Mouse (Mus musculus): Measurements from ENCODE around the gene Pigv. TPM values are rescaled to one million over a fixed set of nuclear protein-coding genes. Genes with fewer than 3 reads are reported as not detected.

Pigv gene
- polyA plus RNA-seq, 1 experiment from 2014 or later: 6.7 TPM

- H3K36me3 ChIP-seq (ENCODE audit: control insufficient read depth, insufficient read depth): peaks cover 12% of the 10 kb centered on the region
- no peaks in the 10 kb centered on the region for H3K27me3 ChIP-seq (ENCODE audit: control insufficient read depth, insufficient read depth, low read depth, low read length)
- no peak overlapping the region; the same call in 1 of the 2 replicates for H3K4me2 ChIP-seq (ENCODE audit: low read depth, low read length)
- 27% methylated on average over 3 of the region's 3 CpGs for WGBS (ENCODE audit: insufficient replicate concordance)
- no peak for ATAC-seq (ENCODE audit: low read depth)
- H3K4me1 ChIP-seq (ENCODE audit: control insufficient read depth, low read depth, low read length): peaks cover 40% of the 10 kb centered on the region
- no peak overlapping the region for H3K4me3 ChIP-seq (ENCODE audit: low read depth, low read length)
- peak overlapping the region; percentile 76 for H3K27ac ChIP-seq (ENCODE audit: low read length)
- no peaks in the 10 kb centered on the region for H3K9me3 ChIP-seq (replicated peaks; ENCODE audit: control insufficient read depth, low read length)
- H3K9ac ChIP-seq (ENCODE audit: low read depth, low read length): no peak overlapping the region
Measured at GRCm38 (mm10) chr4:133676189-133676588, 3.7 kb upstream of the Pigv start.

GRCm38 (mm10) chr4:133675594-133676016 lies 3.2 kb upstream of the Pigv start:
- Histone ChIP-seq H3K4me2 (ENCODE audit: low read depth, low read length) (no peak overlapping the region), H3K27me3 (ENCODE audit: control insufficient read depth, insufficient read depth, low read depth, low read length) (no peaks in the 10 kb centered on the region), H3K4me3 (ENCODE audit: low read depth, low read length) (no peak overlapping the region), H3K9ac (ENCODE audit: low read depth, low read length) (no peak overlapping the region), H3K27ac (ENCODE audit: low read length) (peak overlapping the region; percentile 98), H3K4me1 (ENCODE audit: control insufficient read depth, low read depth, low read length) (peaks cover 45% of the 10 kb centered on the region), H3K36me3 (ENCODE audit: control insufficient read depth, insufficient read depth) (peaks cover 6% of the 10 kb centered on the region), H3K9me3 (replicated peaks; ENCODE audit: control insufficient read depth, low read length) (no peaks in the 10 kb centered on the region)
- ATAC-seq (ENCODE audit: low read depth): peak; percentile 39
- WGBS (ENCODE audit: insufficient replicate concordance): 20% methylated on average over 5 of the region's 5 CpGs

GRCm38 (mm10) chr4:133674331-133674695 lies 1.9 kb upstream of the Pigv start:
- H3K9ac ChIP-seq (ENCODE audit: low read depth, low read length): peak overlapping the region; percentile 13; the same call in 1 of the 2 replicates
- peaks cover 2% of the 10 kb centered on the region; the same call in 1 of the 2 replicates for H3K36me3 ChIP-seq (ENCODE audit: control insufficient read depth, insufficient read depth)
- H3K4me1 ChIP-seq (ENCODE audit: control insufficient read depth, low read depth, low read length): peaks cover 51% of the 10 kb centered on the region
- WGBS (ENCODE audit: insufficient replicate concordance): 16% methylated on average over 8 of the region's 8 CpGs
- H3K9me3 ChIP-seq (replicated peaks; ENCODE audit: control insufficient read depth, low read length): no peaks in the 10 kb centered on the region
- no peaks in the 10 kb centered on the region for H3K27me3 ChIP-seq (ENCODE audit: control insufficient read depth, insufficient read depth, low read depth, low read length)
- peak overlapping the region; percentile 80; the same call in 1 of the 2 replicates for H3K4me3 ChIP-seq (ENCODE audit: low read depth, low read length)
- H3K27ac ChIP-seq (ENCODE audit: low read length): peak overlapping the region; percentile 98
- ATAC-seq (ENCODE audit: low read depth): no peak
- peak overlapping the region; percentile 75 for H3K4me2 ChIP-seq (ENCODE audit: low read depth, low read length)

GRCm38 (mm10) chr4:133673666-133674330 lies 1.4 kb upstream of the Pigv start:
- peak overlapping the region; percentile 80; the same call in 1 of the 2 replicates for H3K4me3 ChIP-seq (ENCODE audit: low read depth, low read length)
- H3K4me2 ChIP-seq (ENCODE audit: low read depth, low read length): peak overlapping the region; percentile 75
- peaks cover 2% of the 10 kb centered on the region; the same call in 1 of the 2 replicates for H3K36me3 ChIP-seq (ENCODE audit: control insufficient read depth, insufficient read depth)
- WGBS (ENCODE audit: insufficient replicate concordance): 4% methylated on average over 10 of the region's 10 CpGs
- H3K27ac ChIP-seq (ENCODE audit: low read length): peak overlapping the region; percentile 98
- H3K27me3 ChIP-seq (ENCODE audit: control insufficient read depth, insufficient read depth, low read depth, low read length): no peaks in the 10 kb centered on the region
- H3K9me3 ChIP-seq (replicated peaks; ENCODE audit: control insufficient read depth, low read length): no peaks in the 10 kb centered on the region
- peak overlapping the region; percentile 26 for H3K9ac ChIP-seq (ENCODE audit: low read depth, low read length)
- peaks cover 51% of the 10 kb centered on the region for H3K4me1 ChIP-seq (ENCODE audit: control insufficient read depth, low read depth, low read length)
- ATAC-seq (ENCODE audit: low read depth): no peak

- Histone ChIP-seq H3K36me3 (ENCODE audit: control insufficient read depth, insufficient read depth) (no peaks in the 10 kb centered on the region), H3K4me3 (ENCODE audit: low read depth, low read length) (peak overlapping the region; percentile 80), H3K27ac (ENCODE audit: low read length) (peak overlapping the region; percentile 98), H3K27me3 (ENCODE audit: control insufficient read depth, insufficient read depth, low read depth, low read length) (no peaks in the 10 kb centered on the region), H3K9ac (ENCODE audit: low read depth, low read length) (peak overlapping the region; percentile 87), H3K4me1 (ENCODE audit: control insufficient read depth, low read depth, low read length) (peaks cover 51% of the 10 kb centered on the region), H3K9me3 (replicated peaks; ENCODE audit: control insufficient read depth, low read length) (no peaks in the 10 kb centered on the region), H3K4me2 (ENCODE audit: low read depth, low read length) (peak overlapping the region; percentile 75)
- peak; percentile 38 for ATAC-seq (ENCODE audit: low read depth)
- 0% methylated on average over 24 of the region's 24 CpGs for WGBS (ENCODE audit: insufficient replicate concordance)
Measured at GRCm38 (mm10) chr4:133672845-133673647, 599 bp upstream of the Pigv start.

- no peak for ATAC-seq (ENCODE audit: low read depth)
- Histone ChIP-seq H3K9ac (ENCODE audit: low read depth, low read length) (peak overlapping the region; percentile 87), H3K27me3 (ENCODE audit: control insufficient read depth, insufficient read depth, low read depth, low read length) (no peaks in the 10 kb centered on the region), H3K4me1 (ENCODE audit: control insufficient read depth, low read depth, low read length) (peaks cover 51% of the 10 kb centered on the region), H3K9me3 (replicated peaks; ENCODE audit: control insufficient read depth, low read length) (no peaks in the 10 kb centered on the region), H3K36me3 (ENCODE audit: control insufficient read depth, insufficient read depth) (no peaks in the 10 kb centered on the region), H3K4me2 (ENCODE audit: low read depth, low read length) (peak overlapping the region; percentile 75), H3K4me3 (ENCODE audit: low read depth, low read length) (peak overlapping the region; percentile 80), H3K27ac (ENCODE audit: low read length) (peak overlapping the region; percentile 98)
- 2% methylated on average over 12 of the region's 13 CpGs for WGBS (ENCODE audit: insufficient replicate concordance)
Measured at GRCm38 (mm10) chr4:133671184-133671880, 1.1 kb downstream of the Pigv start.

GRCm38 (mm10) chr4:133669652-133670210 lies 2.7 kb downstream of the Pigv start:
- no peak for ATAC-seq (ENCODE audit: low read depth)
- Histone ChIP-seq H3K4me3 (ENCODE audit: low read depth, low read length) (no peak overlapping the region), H3K4me1 (ENCODE audit: control insufficient read depth, low read depth, low read length) (peaks cover 44% of the 10 kb centered on the region), H3K4me2 (ENCODE audit: low read depth, low read length) (no peak overlapping the region), H3K27me3 (ENCODE audit: control insufficient read depth, insufficient read depth, low read depth, low read length) (no peaks in the 10 kb centered on the region), H3K9me3 (replicated peaks; ENCODE audit: control insufficient read depth, low read length) (no peaks in the 10 kb centered on the region), H3K27ac (ENCODE audit: low read length) (no peak overlapping the region), H3K36me3 (ENCODE audit: control insufficient read depth, insufficient read depth) (no peaks in the 10 kb centered on the region), H3K9ac (ENCODE audit: low read depth, low read length) (no peak overlapping the region)
- WGBS (ENCODE audit: insufficient replicate concordance): 55% methylated on average over 6 of the region's 6 CpGs

GRCm38 (mm10) chr4:133668537-133668936 lies 3.9 kb downstream of the Pigv start:
- H3K9ac ChIP-seq (ENCODE audit: low read depth, low read length): no peak overlapping the region
- no peak overlapping the region for H3K4me3 ChIP-seq (ENCODE audit: low read depth, low read length)
- H3K36me3 ChIP-seq (ENCODE audit: control insufficient read depth, insufficient read depth): no peaks in the 10 kb centered on the region
- 58% methylated on average over 3 of the region's 3 CpGs for WGBS (ENCODE audit: insufficient replicate concordance)
- no peaks in the 10 kb centered on the region for H3K9me3 ChIP-seq (replicated peaks; ENCODE audit: control insufficient read depth, low read length)
- peaks cover 32% of the 10 kb centered on the region for H3K4me1 ChIP-seq (ENCODE audit: control insufficient read depth, low read depth, low read length)
- H3K4me2 ChIP-seq (ENCODE audit: low read depth, low read length): no peak overlapping the region
- H3K27me3 ChIP-seq (ENCODE audit: control insufficient read depth, insufficient read depth, low read depth, low read length): no peaks in the 10 kb centered on the region
- H3K27ac ChIP-seq (ENCODE audit: low read length): no peak overlapping the region
- ATAC-seq (ENCODE audit: low read depth): no peak

Data from liver, embryonic 16.5 days (tissue).